Mouse (Mus musculus) stomach, postnatal 0 days (tissue): Measurements from ENCODE around the gene Lin37. TPM values are rescaled to one million over a fixed set of nuclear protein-coding genes. Genes with fewer than 3 reads are reported as not detected.
A peak's percentile ranks its signal among the peaks of the same experiment; 100 is the strongest.

Experiments
- ATAC-seq: fragments of 200-750 bp; cut with Nextera tagmentation; 2 replicates; pipeline ENCODE4 v1.8.0; 2017; ENCODE audit not compliant: low FRiP score, low TSS enrichment
- DNase-seq: peaks from one replicate; pipeline ENCODE4 v3.0.0-alpha.2; 2016; ENCODE audit warnings: low spot score
- H3K27ac ChIP-seq: fragments of 300-500 bp; sonication (generic); replicated peaks from 2 replicates; pipeline ENCODE4 v1.5.1; 2014; ENCODE audit warnings: mild to moderate bottlenecking, control low read depth
- H3K27me3 ChIP-seq: fragments of 300-500 bp; sonication (generic); 2 replicates; pipeline ENCODE4 v1.6.1; 2014; ENCODE audit warnings: low read length; ENCODE audit not compliant: control insufficient read depth, insufficient read depth
- H3K36me3 ChIP-seq: fragments of 300-500 bp; sonication (generic); 2 replicates; pipeline ENCODE4 v1.6.1; 2014; ENCODE audit warnings: low read length, mixed read lengths; ENCODE audit not compliant: control insufficient read depth, insufficient read depth
- H3K4me1 ChIP-seq: fragments of 300-500 bp; sonication (generic); replicated peaks from 2 replicates; pipeline ENCODE4 v1.6.1; 2014; ENCODE audit warnings: antibody characterized with exemption; ENCODE audit not compliant: control insufficient read depth, insufficient read depth
- H3K4me2 ChIP-seq: fragments of 300-500 bp; sonication (generic); replicated peaks from 2 replicates; pipeline ENCODE4 v1.6.1; 2014; ENCODE audit warnings: low read depth, mild to moderate bottlenecking, control low read depth, moderate library complexity
- H3K4me3 ChIP-seq: fragments of 300-500 bp; sonication (generic); 2 replicates; pipeline ENCODE4 v1.5.1; 2014; ENCODE audit warnings: low read depth, low read length, control low read depth
- H3K9ac ChIP-seq: fragments of 300-500 bp; sonication (generic); 2 replicates; pipeline ENCODE4 v1.6.1; 2014; ENCODE audit warnings: mild to moderate bottlenecking, low read length, control low read depth, mixed read lengths
- H3K9me3 ChIP-seq: fragments of 300-500 bp; sonication (generic); 2 replicates; pipeline ENCODE4 v1.6.1; 2016; ENCODE audit warnings: low read length; ENCODE audit not compliant: control insufficient read depth
- CTCF ChIP-seq: IDR thresholded peaks from 2 replicates; pipeline ENCODE4 v1.5.1; 2016; ENCODE audit warnings: antibody characterized with exemption, low read depth, mild to moderate bottlenecking, moderate library complexity
- EP300 ChIP-seq: optimal IDR thresholded peaks from 2 replicates; pipeline ENCODE3; 2016; ENCODE audit warnings: antibody characterized with exemption
- WGBS: fragments of 180-500 bp; shearing (Covaris S2); extraction: QIAGEN DNeasy Blood & Tissue Kit; methylation state at CpG from one replicate; pipeline ENCODE4 v1.1.7; 2014; 5-methylcytosine and 5-hydroxymethylcytosine counted together
- polyA plus RNA-seq: library from polyadenylated mRNA; unstranded; fragments of >200 nt; fragmentation: Nextera tagmentation; extraction: Ambion mirVana; gene quantifications from 2 replicates; pipeline ENCODE4 v1.2.1, GENCODE M21; 2015

Lin37 gene
- 30.2 and 30.9 TPM in 2 replicates for polyA plus RNA-seq

DNA sequence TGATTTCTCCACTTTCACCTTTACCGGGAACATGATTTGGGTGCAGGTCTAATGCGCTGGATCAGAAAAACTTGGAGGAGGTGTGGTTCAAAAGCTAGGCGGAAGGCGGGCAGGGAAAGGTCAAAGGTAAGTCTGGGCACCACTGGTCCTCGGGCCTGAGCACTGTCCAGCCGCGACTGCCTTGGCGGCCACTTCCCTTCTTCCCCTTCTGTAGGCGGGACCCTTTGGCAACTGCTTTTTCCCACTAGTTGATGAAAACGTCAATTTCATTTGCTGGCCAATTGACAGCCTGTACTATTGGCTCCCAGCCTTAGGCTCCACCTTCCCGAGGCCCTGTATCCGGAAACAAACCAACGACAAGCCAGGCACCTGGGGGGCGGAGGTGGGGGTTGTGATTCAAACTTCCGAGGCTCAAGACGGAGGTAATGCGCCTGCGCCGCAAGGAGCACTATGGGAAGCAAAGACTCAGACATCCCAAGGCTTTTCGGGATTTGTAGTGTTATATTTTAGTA is at the start of gene Lin37:
Lin37 (minus strand) TSS at position 396 of the 512 bp plus-strand sequence.
- DNase-seq = peak; percentile 97
- H3K27me3 ChIP-seq = no peaks in the 10 kb centered on the region
- WGBS = 0% methylated on average over 20 of the region's 20 CpGs

GRCm38 (mm10) chr7:30608476-30608875 is 48.8 kb upstream of the Lin37 start:
- H3K27me3 ChIP-seq = no peaks in the 10 kb centered on the region
- WGBS = 46% methylated on average over 16 of the region's 16 CpGs
- ATAC-seq (no peak), DNase-seq (no peak)
- no peaks in the 10 kb centered on the region for H3K36me3 ChIP-seq
- H3K9ac ChIP-seq = no peak overlapping the region
- H3K4me2 ChIP-seq = no peak overlapping the region
- no peak overlapping the region for H3K27ac ChIP-seq
- H3K4me1 ChIP-seq = no peaks in the 10 kb centered on the region
- TF ChIP-seq CTCF = no peak
- no peak for TF ChIP-seq EP300
- no peaks in the 10 kb centered on the region for H3K9me3 ChIP-seq
- H3K4me3 ChIP-seq = no peak overlapping the region

More for the DNA sequence above, at the start of gene Lin37:
- TF ChIP-seq CTCF (no peak), EP300 (peak; percentile 51)
- Histone ChIP-seq H3K9ac (peak within 1 kb of the TSS; percentile 61), H3K9me3 (no peaks in the 10 kb centered on the region), H3K36me3 (peaks cover 15% of the 10 kb centered on the region), H3K4me2 (peak within 1 kb of the TSS; percentile 73), H3K4me1 (0 out of 2 replicates have a peak, but pooled peaks cover 3% of the 10 kb centered on the region), H3K4me3 (peak within 1 kb of the TSS; percentile 62), H3K27ac (peak within 1 kb of the TSS; percentile 71)
- peak; percentile 89 for ATAC-seq

- H3K4me2 ChIP-seq = no peak overlapping the region
- no peaks in the 10 kb centered on the region for H3K27me3 ChIP-seq
- no peaks in the 10 kb centered on the region for H3K4me1 ChIP-seq
- no peaks in the 10 kb centered on the region for H3K36me3 ChIP-seq
- TF ChIP-seq EP300 = no peak
- peak; percentile 81 for TF ChIP-seq CTCF
- H3K9me3 ChIP-seq = no peaks in the 10 kb centered on the region
- ATAC-seq (peak; percentile 28; the same call in 1 of the 2 replicates), DNase-seq (peak; percentile 77)
- no peak overlapping the region for H3K4me3 ChIP-seq
- WGBS = 28% methylated on average over 8 of the region's 8 CpGs
- H3K27ac ChIP-seq = no peak overlapping the region
- no peak overlapping the region for H3K9ac ChIP-seq
Observed at GRCm38 (mm10) chr7:30607706-30608309, 48.2 kb upstream of the Lin37 start.

DNA sequence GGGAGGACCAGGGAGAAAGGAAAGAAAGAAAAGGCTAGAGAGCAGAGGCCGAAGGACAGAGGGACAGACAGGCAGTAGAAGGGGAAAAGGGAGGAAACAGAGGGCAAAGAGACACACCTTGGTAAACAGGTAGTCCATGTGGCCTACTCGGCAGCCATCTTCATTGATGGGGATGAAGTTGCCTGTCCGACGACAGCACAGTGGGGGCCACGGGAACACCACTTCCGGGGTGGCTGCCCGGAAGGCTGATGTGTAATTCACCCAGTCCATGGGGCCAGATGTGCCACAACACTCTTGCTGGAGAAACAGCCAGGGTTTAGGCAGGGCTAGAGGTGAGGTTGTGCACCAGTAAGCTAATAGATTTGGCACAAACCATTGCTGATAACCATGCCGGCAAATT is 45.3 kb upstream of the Lin37 start:
- H3K27me3 ChIP-seq = no peaks in the 10 kb centered on the region
- H3K36me3 ChIP-seq = no peaks in the 10 kb centered on the region
- H3K4me3 ChIP-seq = no peak overlapping the region
- no peak overlapping the region for H3K9ac ChIP-seq
- TF ChIP-seq EP300 = no peak
- TF ChIP-seq CTCF = no peak
- no peak overlapping the region for H3K4me2 ChIP-seq
- H3K9me3 ChIP-seq = no peaks in the 10 kb centered on the region
- no peak for DNase-seq
- no peak for ATAC-seq
- 75% methylated on average over 8 of the region's 8 CpGs for WGBS
- H3K27ac ChIP-seq = no peak overlapping the region
- H3K4me1 ChIP-seq = no peaks in the 10 kb centered on the region

DNA sequence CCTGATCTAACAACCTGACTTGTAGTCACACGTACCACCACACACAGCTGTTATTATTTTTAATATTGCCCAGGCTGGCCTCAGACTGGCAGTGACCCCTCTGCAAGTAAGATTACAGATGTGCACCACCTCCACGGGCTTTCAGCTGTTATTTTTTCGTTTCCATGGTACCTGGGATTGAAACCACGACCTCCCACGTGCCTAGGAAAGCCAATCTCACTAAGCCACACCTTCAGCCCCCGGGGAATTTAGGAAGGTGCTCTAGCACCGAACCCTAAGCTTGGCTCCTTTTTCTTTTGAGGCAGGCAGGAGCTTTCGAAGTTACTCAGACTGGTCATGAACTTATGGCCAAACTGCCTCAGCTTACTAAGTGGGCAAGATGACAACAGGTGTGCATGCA is 44.8 kb upstream of the Lin37 start:
- no peaks in the 10 kb centered on the region for H3K4me1 ChIP-seq
- no peaks in the 10 kb centered on the region for H3K27me3 ChIP-seq
- ATAC-seq (no peak), DNase-seq (no peak)
- no peak overlapping the region for H3K9ac ChIP-seq
- no peak overlapping the region for H3K4me2 ChIP-seq
- TF ChIP-seq CTCF (no peak), EP300 (no peak)
- no peaks in the 10 kb centered on the region for H3K36me3 ChIP-seq
- H3K27ac ChIP-seq = no peak overlapping the region
- H3K4me3 ChIP-seq = no peak overlapping the region
- 42% methylated on average over 8 of the region's 8 CpGs for WGBS
- no peaks in the 10 kb centered on the region for H3K9me3 ChIP-seq

- DNase-seq (peak; percentile 94), ATAC-seq (peak; percentile 87)
- TF ChIP-seq CTCF = no peak
- TF ChIP-seq EP300 = peak; percentile 66
- no peaks in the 10 kb centered on the region for H3K36me3 ChIP-seq
- H3K27me3 ChIP-seq = no peaks in the 10 kb centered on the region
- no peaks in the 10 kb centered on the region for H3K9me3 ChIP-seq
- H3K4me1 ChIP-seq = no peaks in the 10 kb centered on the region
- H3K4me3 ChIP-seq = no peak overlapping the region
- no peak overlapping the region for H3K9ac ChIP-seq
- no peak overlapping the region for H3K4me2 ChIP-seq
- 29% methylated on average over 3 of the region's 3 CpGs for WGBS
- H3K27ac ChIP-seq = peak overlapping the region; percentile 80
Observed at GRCm38 (mm10) chr7:30602583-30602982, 42.9 kb upstream of the Lin37 start.
